29 mouse cellular contexts compared by ENCODE assay signal in genomic region chr6:102586056-102586455, GRCm38 (mm10). TPM values are rescaled to one million over a fixed set of nuclear protein-coding genes. Genes with fewer than 3 reads are reported as not detected.
"Had no signal": no experiment of that assay in that cellular context is flagged by ENCODE, and none has a peak within 500 bp of the region (broad histone marks: within the 10 kb centered on the region; RNA-seq: fewer than 3 reads in every experiment).

No protein-coding gene starts in this region.

- H3K4me3 ChIP-seq: embryonic facial prominence, embryonic 10.5 days; embryonic facial prominence, embryonic 12.5 days; embryonic facial prominence, embryonic 13.5 days; embryonic facial prominence, embryonic 15.5 days; erythroblast, embryonic 14.5 days; forebrain, embryonic 10.5 days; forebrain, embryonic 12.5 days; forebrain, embryonic 13.5 days; forebrain, embryonic 15.5 days; gastrocnemius, adult 2 months; heart, adult 2 months; heart, embryonic 10.5 days; heart, embryonic 12.5 days had no signal

- H3K9ac ChIP-seq: embryonic facial prominence, embryonic 12.5 days; embryonic facial prominence, embryonic 13.5 days; embryonic facial prominence, embryonic 15.5 days; forebrain, embryonic 12.5 days; forebrain, embryonic 13.5 days; forebrain, embryonic 15.5 days; forebrain, postnatal 0 days; heart, embryonic 12.5 days had no signal

- H3K4me2 ChIP-seq: embryonic facial prominence, embryonic 12.5 days; embryonic facial prominence, embryonic 13.5 days; embryonic facial prominence, embryonic 15.5 days; forebrain, embryonic 12.5 days; forebrain, embryonic 13.5 days; forebrain, embryonic 15.5 days; heart, embryonic 11.5 days; heart, embryonic 12.5 days had no signal

- H3K27me3 ChIP-seq: embryonic facial prominence, embryonic 12.5 days; embryonic facial prominence, embryonic 13.5 days; embryonic facial prominence, embryonic 15.5 days; forebrain, embryonic 12.5 days; forebrain, embryonic 13.5 days; forebrain, embryonic 15.5 days; heart, embryonic 12.5 days had no signal

- H3K9me3 ChIP-seq: embryonic facial prominence, embryonic 10.5 days; embryonic facial prominence, embryonic 12.5 days; embryonic facial prominence, embryonic 13.5 days; embryonic facial prominence, embryonic 15.5 days; forebrain, embryonic 10.5 days; forebrain, embryonic 12.5 days; forebrain, embryonic 13.5 days; forebrain, embryonic 15.5 days; heart, embryonic 10.5 days; heart, embryonic 12.5 days had no signal

- H3K27ac ChIP-seq: embryonic facial prominence, embryonic 10.5 days; embryonic facial prominence, embryonic 12.5 days; embryonic facial prominence, embryonic 13.5 days; embryonic facial prominence, embryonic 15.5 days; forebrain, embryonic 10.5 days; forebrain, embryonic 12.5 days; forebrain, embryonic 13.5 days; forebrain, embryonic 15.5 days; gastrocnemius, adult 2 months; heart, adult 2 months; heart, embryonic 10.5 days had no signal

- H3K36me3 ChIP-seq: embryonic facial prominence, embryonic 10.5 days; embryonic facial prominence, embryonic 12.5 days; embryonic facial prominence, embryonic 13.5 days; embryonic facial prominence, embryonic 15.5 days; forebrain, embryonic 10.5 days; forebrain, embryonic 12.5 days; forebrain, embryonic 15.5 days; heart, embryonic 10.5 days; heart, embryonic 12.5 days had no signal

- DNase-seq: cerebellum, postnatal 10 days; cerebellum, postnatal 14 days; cerebellum, postnatal 25 days; cerebellum, postnatal 36 days; embryo, embryonic 11 days; forebrain, postnatal 0 days; gastrocnemius, adult 2 months; gastrocnemius, postnatal 10 days; gastrocnemius, postnatal 14 days; gastrocnemius, postnatal 36 days; heart, adult 11 months; heart, adult 18-20 months; heart, adult 2 months had no signal

- H3K4me1 ChIP-seq: embryonic facial prominence, embryonic 10.5 days; embryonic facial prominence, embryonic 12.5 days; embryonic facial prominence, embryonic 13.5 days; embryonic facial prominence, embryonic 15.5 days; forebrain, embryonic 10.5 days; forebrain, embryonic 13.5 days; forebrain, embryonic 15.5 days; heart, embryonic 10.5 days; heart, embryonic 12.5 days had no signal

RNA-seq across cellular contexts. Expression of gene Cntn3, which starts 13.2 kb away (rescaled TPM):
- total RNA-seq: common myeloid progenitor, adult 5-6 weeks; gastrocnemius, adult 18-20 months; gastrocnemius, adult 2 months; gastrocnemius, adult 8-10 months; gastrocnemius, postnatal 36 days; granulocyte monocyte progenitor cell, adult 5-6 weeks; heart, adult 2 months had no signal
